Mouse (Mus musculus) megakaryocyte, embryonic 14.5 days (primary cell): Measurements from ENCODE around the gene Rgl3.

Experiments used
- FLI1 ChIP-seq: IDR thresholded peaks from 2 replicates; pipeline ENCODE4 v1.6.1; 2012; ENCODE audit warnings: low read length, inconsistent platforms, mixed read lengths
- GATA1 ChIP-seq: IDR thresholded peaks from 3 replicates; pipeline ENCODE4 v1.6.1; 2012; ENCODE audit warnings: mixed read lengths, low read length, inconsistent platforms, borderline replicate concordance

GRCm38 (mm10) chr9:21978398-21979128 lies 10.7 kb downstream of the Rgl3 start:
- TF ChIP-seq FLI1 (no peak), GATA1 (no peak)
